Comparison of ENCODE assay signal across 28 mouse cellular contexts in genomic region chr14:60216125-60216524, GRCm38 (mm10). TPM values are rescaled to one million over a fixed set of nuclear protein-coding genes. Genes with fewer than 3 reads are reported as not detected.
"Had no signal": no experiment of that assay in that cellular context is flagged by ENCODE, and none has a peak within 500 bp of the region (broad histone marks: within the 10 kb centered on the region; RNA-seq: fewer than 3 reads in every experiment).

No protein-coding gene starts in this region.

- H3K27ac ChIP-seq: liver, embryonic 13.5 days; liver, embryonic 15.5 days; lung, embryonic 15.5 days; macrophage; midbrain, embryonic 10.5 days; midbrain, embryonic 12.5 days; neural tube, embryonic 13.5 days; neural tube, embryonic 15.5 days had no signal

- H3K9ac ChIP-seq: liver, embryonic 13.5 days; liver, embryonic 15.5 days; liver, postnatal 0 days; lung, embryonic 15.5 days; midbrain, embryonic 12.5 days; neural tube, embryonic 13.5 days; neural tube, embryonic 15.5 days had no signal

- H3K4me3 ChIP-seq: liver, embryonic 13.5 days; liver, embryonic 15.5 days; lung, embryonic 15.5 days; midbrain, embryonic 10.5 days; midbrain, embryonic 12.5 days; myocyte; neural tube, embryonic 13.5 days; neural tube, embryonic 15.5 days had no signal

- H3K27me3 ChIP-seq: liver, embryonic 13.5 days; liver, embryonic 15.5 days; lung, embryonic 15.5 days; midbrain, embryonic 12.5 days; neural tube, embryonic 13.5 days; neural tube, embryonic 15.5 days had no signal

- ATAC-seq: liver, postnatal 0 days; lung, postnatal 0 days; midbrain, embryonic 16.5 days had no signal

- H3K4me2 ChIP-seq: liver, embryonic 13.5 days; liver, embryonic 15.5 days; lung, embryonic 15.5 days; midbrain, embryonic 12.5 days; neural tube, embryonic 13.5 days; neural tube, embryonic 15.5 days had no signal

- H3K9me3 ChIP-seq: liver, embryonic 13.5 days; liver, embryonic 15.5 days; lung, embryonic 15.5 days; midbrain, embryonic 10.5 days; midbrain, embryonic 12.5 days; neural tube, embryonic 13.5 days; neural tube, embryonic 15.5 days had no signal

- H3K4me1 ChIP-seq: liver, embryonic 13.5 days; liver, embryonic 15.5 days; lung, embryonic 15.5 days; midbrain, embryonic 10.5 days; midbrain, embryonic 12.5 days; neural tube, embryonic 13.5 days; neural tube, embryonic 15.5 days had no signal

- DNase-seq: liver, embryonic 13.5 days; liver, postnatal 0 days; lung, adult 2 months; lung, postnatal 14 days; lung, postnatal 36 days; midbrain, embryonic 14.5 days; retina, postnatal 1 day; right cerebral cortex, adult 18-20 months; right cerebral cortex, postnatal 25 days; spleen, adult 18-20 months; thymus, adult 18-20 months; thymus, postnatal 25 days; thymus, postnatal 4 days had no signal

RNA-seq across cellular contexts. Expression of gene Nupl1, which starts 35.1 kb away (rescaled TPM):
- total RNA-seq: megakaryocyte progenitor cell, adult 5-6 weeks; megakaryocyte-erythroid progenitor cell, adult 5-6 weeks had no signal
- polyA plus RNA-seq: liver, embryonic 13.5 days; liver, postnatal 0 days; lung, postnatal 0 days; macrophage; midbrain, embryonic 10.5 days; midbrain, embryonic 12.5 days; midbrain, embryonic 14.5 days; myocyte; neural tube, embryonic 11.5 days; neural tube, embryonic 13.5 days; thymus, postnatal 0 days; urinary bladder, adult 2 months had no signal
